Mouse (Mus musculus) thymus, adult 2 months (tissue): ENCODE results near the gene Peg10. TPM values are rescaled to one million over a fixed set of nuclear protein-coding genes. Genes with fewer than 3 reads are reported as not detected.
"Not testable (repeated sequence)": the region's sequence is repeated elsewhere in the genome, so short reads cannot be mapped to it uniquely, and the experiment has no call there.

Experiments used
- DNase-seq: peaks from one replicate; pipeline ENCODE4 v3.0.0; 2021
- H3K27ac ChIP-seq: fragments of 200-500 bp; 2 replicates; pipeline ENCODE4 v1.5.1; 2012; ENCODE audit warnings: low read length, control low read depth; ENCODE audit not compliant: control insufficient read depth, insufficient read depth
- H3K27me3 ChIP-seq: fragments of 200-500 bp; 2 replicates; pipeline ENCODE4 v1.6.1; 2012; ENCODE audit warnings: mild to moderate bottlenecking, low read length, moderate library complexity, mixed read lengths; ENCODE audit not compliant: control insufficient read depth, insufficient read depth
- H3K36me3 ChIP-seq: fragments of 200-500 bp; 2 replicates; pipeline ENCODE4 v1.6.1; 2012; ENCODE audit warnings: mild to moderate bottlenecking, low read length, moderate library complexity; ENCODE audit not compliant: control insufficient read depth, insufficient read depth
- H3K4me1 ChIP-seq: fragments of 200-500 bp; replicated peaks from 2 replicates; pipeline ENCODE4 v1.6.1; 2012; ENCODE audit warnings: low read length; ENCODE audit not compliant: control insufficient read depth, insufficient read depth
- H3K4me3 ChIP-seq: fragments of 200-500 bp; 2 replicates; pipeline ENCODE4 v1.5.1; 2012; ENCODE audit warnings: mild to moderate bottlenecking, low read length, control low read depth, moderate library complexity; ENCODE audit not compliant: control insufficient read depth, insufficient read depth
- CTCF ChIP-seq: fragments of 200-500 bp; IDR thresholded peaks from 2 replicates; pipeline ENCODE4 v1.5.1; 2012; ENCODE audit warnings: mild to moderate bottlenecking, control low read depth, low read length, moderate library complexity, borderline replicate concordance; ENCODE audit not compliant: control insufficient read depth, poor library complexity, insufficient read depth; ENCODE audit errors: extremely low read depth
- POLR2A ChIP-seq: fragments of 200-500 bp; IDR thresholded peaks from 2 replicates; pipeline ENCODE4 v1.6.1; 2012; ENCODE audit warnings: mild to moderate bottlenecking, low read length, control low read depth, moderate library complexity; ENCODE audit not compliant: control insufficient read depth, poor library complexity, insufficient read depth; ENCODE audit errors: extremely low read depth
- WGBS: fragments of 180-500 bp; shearing (Covaris S2); methylation state at CpG from one replicate; pipeline ENCODE4 v1.1.7; 2018; 5-methylcytosine and 5-hydroxymethylcytosine counted together
- polyA plus RNA-seq: library from polyadenylated mRNA; depleted of rRNA; stranded (reverse); fragments of >200 nt; gene quantifications from 2 replicates; pipeline ENCODE4 v1.2.3, GENCODE M21; 2012

The Peg10 gene
- polyA plus RNA-seq, 1 experiment = 0.32 TPM

DNA sequence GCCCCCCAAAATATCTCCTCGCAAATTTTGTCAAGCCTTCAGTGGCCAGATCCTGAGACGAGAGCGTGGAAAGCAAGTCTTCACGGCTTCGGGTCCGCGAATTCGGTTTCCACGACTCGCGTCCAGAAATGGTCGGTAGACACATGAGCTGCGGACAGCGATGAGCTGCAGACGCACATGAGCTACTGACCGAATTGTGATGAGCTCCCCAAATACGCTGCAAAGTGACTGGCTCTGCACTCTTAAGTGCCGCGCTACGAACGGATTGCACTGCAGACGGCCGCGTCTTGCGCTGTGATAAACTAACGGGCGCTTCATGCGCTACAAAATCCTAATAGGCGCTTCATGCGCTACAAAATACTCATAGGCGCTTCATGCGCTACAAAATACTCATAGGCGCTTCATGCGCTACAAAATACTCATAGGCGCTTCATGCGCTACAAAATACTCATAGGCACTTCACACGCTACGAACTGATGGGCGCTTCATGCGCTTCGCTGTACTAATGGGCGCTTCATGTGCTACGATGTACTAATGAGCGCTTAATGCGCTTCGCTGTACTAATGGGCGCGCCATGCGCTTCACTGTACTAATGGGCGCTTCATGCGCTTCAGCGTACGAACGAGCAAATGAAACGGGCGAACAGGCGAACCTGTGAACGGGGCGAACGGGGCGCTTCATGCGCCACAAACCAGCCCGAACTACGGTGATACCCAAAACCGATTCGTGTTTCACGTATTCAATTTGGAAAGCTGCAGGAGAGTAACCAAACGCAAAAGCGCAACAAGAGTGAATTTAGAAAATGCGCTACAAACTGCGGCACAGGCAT is 785 bp downstream of the Peg10 start:
- Histone ChIP-seq H3K4me1 (peaks cover 8% of the 10 kb centered on the region; the same call in 1 of the 2 replicates), H3K27ac (no peak overlapping the region), H3K36me3 (no peaks in the 10 kb centered on the region), H3K27me3 (no peaks in the 10 kb centered on the region), H3K4me3 (peak overlapping the region; percentile 0; the same call in 1 of the 2 replicates)
- DNase-seq = no peak
- 55% methylated on average over 71 of the region's 71 CpGs for WGBS
- TF ChIP-seq CTCF (no peak), POLR2A (no peak)

GRCm38 (mm10) chr6:4748506-4748961 is 1.4 kb downstream of the Peg10 start:
- WGBS = 54% methylated on average over 15 of the region's 15 CpGs
- TF ChIP-seq CTCF (no peak), POLR2A (no peak)
- Histone ChIP-seq H3K4me1 (peaks cover 8% of the 10 kb centered on the region; the same call in 1 of the 2 replicates), H3K27me3 (no peaks in the 10 kb centered on the region), H3K36me3 (no peaks in the 10 kb centered on the region), H3K27ac (no peak overlapping the region), H3K4me3 (peak overlapping the region; percentile 0; the same call in 1 of the 2 replicates)
- no peak for DNase-seq

DNA sequence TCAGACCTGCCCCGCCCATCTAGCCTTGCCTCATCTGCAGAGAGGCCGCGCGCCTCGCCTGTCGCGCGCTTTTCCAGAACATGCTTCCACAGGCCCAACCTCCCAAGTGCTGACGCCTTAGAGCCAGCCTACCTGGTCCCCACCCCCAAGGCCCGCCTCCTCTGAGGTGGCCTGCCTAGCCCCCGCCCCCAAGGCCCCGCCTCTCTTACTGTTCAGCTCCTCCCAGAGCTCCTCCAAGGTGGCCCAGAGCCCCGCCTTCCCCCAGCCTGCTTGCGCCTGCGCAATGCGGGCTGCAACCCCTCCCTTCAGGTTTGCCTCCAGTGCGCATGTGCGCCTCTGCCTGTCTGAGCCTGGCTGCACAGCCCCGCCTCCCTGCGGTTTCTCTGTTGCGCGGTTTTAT is 2.0 kb downstream of the Peg10 start:
- 46% methylated on average over 22 of the region's 22 CpGs for WGBS
- H3K4me3 ChIP-seq = no peak overlapping the region
- TF ChIP-seq CTCF (no peak), POLR2A (no peak)

DNA sequence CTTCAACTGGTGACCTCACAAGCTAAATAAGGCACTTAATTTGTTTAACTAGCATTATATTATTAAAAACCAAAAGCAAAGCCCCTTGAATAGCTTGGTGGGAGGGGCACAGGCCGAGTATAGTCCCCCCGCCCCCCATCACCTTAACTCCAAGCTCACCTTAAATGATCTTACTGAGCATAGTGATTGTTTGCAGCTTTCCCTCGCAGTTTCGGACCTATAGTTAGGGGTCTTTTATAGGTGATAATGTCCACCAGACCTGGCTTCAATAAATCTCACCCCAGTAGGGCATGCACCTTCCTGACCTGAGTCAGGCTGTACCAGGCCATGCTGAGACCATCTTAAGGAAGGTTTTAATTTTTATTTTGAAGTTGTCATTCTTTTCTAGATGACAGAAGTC is 4.2 kb downstream of the Peg10 start:
- no peak overlapping the region for H3K27ac ChIP-seq
- TF ChIP-seq CTCF (no peak), POLR2A (no peak)
- no peaks in the 10 kb centered on the region for H3K27me3 ChIP-seq
- H3K4me3 ChIP-seq = no peak overlapping the region
- no peak for DNase-seq
- H3K4me1 ChIP-seq = peaks cover 8% of the 10 kb centered on the region; the same call in 1 of the 2 replicates
- H3K36me3 ChIP-seq = no peaks in the 10 kb centered on the region
- WGBS = 93% methylated on average over 4 of the region's 4 CpGs

More for the DNA sequence above, 2.0 kb downstream of the Peg10 start:
- no peak overlapping the region for H3K27ac ChIP-seq
- no peaks in the 10 kb centered on the region for H3K36me3 ChIP-seq
- peaks cover 8% of the 10 kb centered on the region; the same call in 1 of the 2 replicates for H3K4me1 ChIP-seq
- H3K27me3 ChIP-seq = no peaks in the 10 kb centered on the region
- peak; percentile 79 for DNase-seq

DNA sequence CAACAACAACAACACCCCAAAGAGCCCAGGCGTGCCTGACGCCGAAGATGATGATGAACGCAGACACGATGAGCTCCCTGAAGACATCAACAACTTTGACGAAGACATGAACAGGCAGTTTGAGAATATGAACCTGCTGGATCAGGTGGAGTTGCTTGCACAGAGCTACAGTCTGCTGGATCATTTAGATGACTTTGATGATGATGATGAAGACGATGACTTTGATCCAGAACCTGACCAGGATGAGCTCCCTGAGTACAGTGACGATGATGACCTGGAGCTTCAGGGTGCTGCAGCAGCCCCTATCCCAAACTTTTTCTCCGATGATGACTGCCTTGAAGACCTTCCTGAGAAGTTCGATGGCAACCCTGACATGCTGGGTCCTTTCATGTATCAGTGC is 7.2 kb downstream of the Peg10 start:
- H3K27ac ChIP-seq = no peak overlapping the region
- TF ChIP-seq POLR2A (no peak), CTCF (no peak)
- no peaks in the 10 kb centered on the region for H3K27me3 ChIP-seq
- 98% methylated on average over 10 of the region's 10 CpGs for WGBS
- H3K36me3 ChIP-seq = no peaks in the 10 kb centered on the region
- no peak for DNase-seq
- H3K4me3 ChIP-seq = no peak overlapping the region
- no peaks in the 10 kb centered on the region for H3K4me1 ChIP-seq

- Histone ChIP-seq H3K36me3 (no peaks in the 10 kb centered on the region), H3K4me1 (no peaks in the 10 kb centered on the region), H3K27ac (no peak overlapping the region), H3K27me3 (no peaks in the 10 kb centered on the region), H3K4me3 (no peak overlapping the region)
- DNase-seq = no peak
- 94% methylated on average over 16 of the region's 16 CpGs for WGBS
- no peak for TF ChIP-seq CTCF
- TF ChIP-seq POLR2A = no peak
Measured at GRCm38 (mm10) chr6:4754886-4755285, 7.8 kb downstream of the Peg10 start.

GRCm38 (mm10) chr6:4761415-4762142 is 14.5 kb downstream of the Peg10 start:
- H3K4me1 ChIP-seq, H3K36me3 ChIP-seq: not testable (repeated sequence)
- WGBS = 68% methylated on average over 3 of the region's 3 CpGs

More at GRCm38 (mm10) chr6:4761415-4762142, 14.5 kb downstream of the Peg10 start:
- H3K27me3 ChIP-seq, DNase-seq, H3K4me3 ChIP-seq, H3K27ac ChIP-seq: not testable (repeated sequence)
